Mouse (Mus musculus) heart, adult 2 months (tissue): ENCODE measurements at regions not wholly inside any gene's neighbourhood (a gene's known extent, or its start where the extent isn't known, plus 50 kb on each side); places are given as distances from the start of the nearest gene placed in this dataset.

Experiments
- DNase-seq, 2 experiments: peaks; one replicate each; pipeline ENCODE4 v3.0.0; 2021
- H3K27ac ChIP-seq: fragments of 200-600 bp; 2 replicates; pipeline ENCODE4 v1.8.1; 2022
- H3K27me3 ChIP-seq: fragments of 200-500 bp; 2 replicates; pipeline ENCODE4 v1.6.1; 2012; ENCODE audit warnings: mild to moderate bottlenecking, low read length, inconsistent platforms, mixed read lengths; ENCODE audit not compliant: control insufficient read depth, insufficient read depth
- H3K36me3 ChIP-seq: fragments of 200-500 bp; 2 replicates; pipeline ENCODE4 v1.6.1; 2012; ENCODE audit warnings: low read length, inconsistent platforms; ENCODE audit not compliant: control insufficient read depth, insufficient read depth
- H3K4me1 ChIP-seq: fragments of 200-500 bp; 2 replicates; pipeline ENCODE4 v1.6.1; 2011; ENCODE audit warnings: low read length; ENCODE audit not compliant: control insufficient read depth, insufficient read depth
- H3K4me3 ChIP-seq: fragments of 200-600 bp; 2 replicates; pipeline ENCODE4 v1.8.1; 2022
- H3K79me2 ChIP-seq: fragments of 200-500 bp; replicated peaks from 2 replicates; pipeline ENCODE4 v1.6.1; 2012; ENCODE audit warnings: mild to moderate bottlenecking, inconsistent platforms, low read length, moderate library complexity, mixed read lengths; ENCODE audit not compliant: control insufficient read depth, insufficient read depth
- H3K9ac ChIP-seq: fragments of 200-500 bp; 2 replicates; pipeline ENCODE4 v1.6.1; 2012; ENCODE audit warnings: low read depth, mild to moderate bottlenecking, control low read depth, inconsistent platforms, low read length, mixed read lengths
- CTCF ChIP-seq: fragments of 200-600 bp; IDR thresholded peaks from 2 replicates; pipeline ENCODE4 v1.8.1; 2022; ENCODE audit warnings: antibody characterized with exemption, mild to moderate bottlenecking, moderate library complexity
- EP300 ChIP-seq: fragments of 200-500 bp; IDR thresholded peaks from 2 replicates; pipeline ENCODE4 v1.6.1; 2011; ENCODE audit warnings: low read depth, low read length, control low read depth; ENCODE audit not compliant: insufficient read depth
- POLR2A ChIP-seq: fragments of 200-500 bp; IDR thresholded peaks from 2 replicates; pipeline ENCODE4 v1.6.1; 2011; ENCODE audit warnings: mild to moderate bottlenecking, low read depth, low read length, control low read depth; ENCODE audit not compliant: insufficient read depth
- WGBS: fragments of 180-500 bp; shearing (Covaris S2); methylation state at CpG from one replicate; pipeline ENCODE4 v1.1.7; 2018; 5-methylcytosine and 5-hydroxymethylcytosine counted together
- intact Hi-C: fragments of 180-260 bp; cut with DNase I; formaldehyde crosslinking; loops from one replicate; pipeline ENCODE4 v1.15.1; 2025

DNA sequence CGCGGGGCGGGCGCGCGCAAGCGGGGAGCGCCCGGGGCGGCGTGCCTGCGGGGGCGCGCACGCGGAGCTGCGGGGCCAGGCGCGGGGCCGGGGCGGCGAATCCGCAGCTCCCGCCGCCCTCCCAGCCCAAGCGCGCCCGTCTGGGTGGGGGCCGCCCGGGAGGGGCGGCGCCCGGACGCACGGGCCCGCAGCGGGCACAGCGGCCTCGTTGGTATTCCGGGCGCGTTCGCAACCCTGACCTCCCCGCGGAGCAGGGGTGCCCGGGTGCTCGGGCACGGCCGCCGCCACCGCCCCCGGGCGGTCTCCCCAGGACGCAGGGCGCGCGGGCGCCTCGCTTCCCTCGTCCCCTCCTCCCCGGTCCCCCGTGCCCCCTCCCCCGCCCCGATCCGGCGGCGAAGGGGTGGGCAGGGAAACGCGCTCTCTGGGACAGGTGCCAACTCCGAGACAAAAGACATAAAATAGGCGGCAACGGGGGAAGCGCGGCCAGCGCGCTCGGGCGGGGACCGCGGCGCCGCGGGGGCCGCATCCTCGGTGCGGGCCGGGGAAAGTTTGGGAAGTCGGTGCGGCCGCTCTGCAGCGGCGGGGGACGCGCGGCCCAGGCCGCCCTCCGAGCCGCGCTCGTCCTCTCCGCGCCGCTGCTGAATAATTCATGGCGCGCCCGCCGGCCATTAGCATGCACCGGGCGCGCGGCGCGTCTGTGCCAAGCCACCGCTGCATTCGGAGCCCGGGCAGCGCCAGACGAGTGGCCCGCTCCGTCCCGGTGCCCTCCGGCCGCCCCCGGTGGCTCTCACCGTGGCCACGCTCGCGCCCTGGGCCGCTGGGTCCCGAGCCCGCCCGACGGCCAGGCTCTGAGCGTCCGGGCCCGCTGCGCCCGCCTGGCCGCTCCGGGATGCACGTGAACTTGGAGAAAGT lies 63.7 kb upstream of the Ppara start:
- Histone ChIP-seq H3K4me1 (peaks cover 18% of the 10 kb centered on the region), H3K79me2 (peaks cover 14% of the 10 kb centered on the region), H3K27ac (peak overlapping the region; percentile 100), H3K4me3 (peak overlapping the region; percentile 72), H3K27me3 (no peaks in the 10 kb centered on the region), H3K9ac (peak overlapping the region; percentile 99), H3K36me3 (peaks cover 16% of the 10 kb centered on the region)
- WGBS, result under 1% methylated on average over 138 of the region's 141 CpGs
- DNase-seq, result peak; percentile 94 to 95
- intact Hi-C loops, result loop anchor here (2.0 kb wide), 1 partner anchor 60 kb away; no protein-coding TSS in a partner anchor
- TF ChIP-seq POLR2A (peak; percentile 93), EP300 (0 out of 2 replicates have a peak, but pooled peaks have one; percentile 68), CTCF (peak; percentile 2; the same call in 1 of the 2 replicates)

- Histone ChIP-seq H3K4me1 (peaks cover 21% of the 10 kb centered on the region), H3K27ac (peak overlapping the region; percentile 100), H3K79me2 (peaks cover 17% of the 10 kb centered on the region), H3K4me3 (peak overlapping the region; percentile 72), H3K9ac (peak overlapping the region; percentile 99), H3K27me3 (no peaks in the 10 kb centered on the region), H3K36me3 (peaks cover 23% of the 10 kb centered on the region)
- DNase-seq, result peak; percentile 70 to 80
- WGBS, result under 1% methylated on average over 50 of the region's 50 CpGs
- intact Hi-C loops, result loop anchor here (2.0 kb wide), 2 partner anchors 37 to 61 kb away; no protein-coding TSS in a partner anchor
- TF ChIP-seq EP300 (no peak), CTCF (peak; percentile 26), POLR2A (no peak)
Observed at GRCm38 (mm10) chr15:85671701-85672191, 63.0 kb upstream of the Ppara start.

DNA sequence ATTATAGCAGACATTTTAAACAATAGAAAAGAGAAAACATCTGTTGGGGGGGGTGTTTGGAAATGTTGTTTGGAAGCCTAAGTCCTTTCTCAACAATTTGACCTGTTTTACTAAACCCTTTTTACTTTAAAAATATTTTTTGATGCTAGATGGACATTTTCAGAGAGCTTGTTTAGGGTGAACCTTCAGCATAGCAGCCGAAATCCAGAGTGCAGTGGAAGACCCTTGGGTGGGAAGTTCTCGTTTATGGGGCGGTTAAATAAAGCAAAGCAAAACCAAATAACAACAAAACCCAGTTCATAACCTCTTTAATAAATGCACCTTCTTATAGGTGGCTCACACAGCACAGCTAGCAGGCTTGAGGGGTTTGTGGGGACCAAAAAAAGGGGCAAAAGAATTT lies 62.4 kb upstream of the Ppara start:
- H3K4me1 ChIP-seq, result peaks cover 24% of the 10 kb centered on the region
- H3K4me3 ChIP-seq, result peak overlapping the region; percentile 72
- H3K27me3 ChIP-seq, result no peaks in the 10 kb centered on the region
- no peak for TF ChIP-seq EP300
- TF ChIP-seq POLR2A, result no peak
- TF ChIP-seq CTCF, result no peak
- peak overlapping the region; percentile 100 for H3K27ac ChIP-seq
- H3K79me2 ChIP-seq, result peaks cover 19% of the 10 kb centered on the region
- WGBS, result 9% methylated on average over 3 of the region's 3 CpGs
- no peak for DNase-seq
- intact Hi-C loops, result loop anchor here (2.0 kb wide), 1 partner anchor 36 kb away; no protein-coding TSS in a partner anchor
- H3K9ac ChIP-seq, result peak overlapping the region; percentile 99
- peaks cover 28% of the 10 kb centered on the region for H3K36me3 ChIP-seq

DNA sequence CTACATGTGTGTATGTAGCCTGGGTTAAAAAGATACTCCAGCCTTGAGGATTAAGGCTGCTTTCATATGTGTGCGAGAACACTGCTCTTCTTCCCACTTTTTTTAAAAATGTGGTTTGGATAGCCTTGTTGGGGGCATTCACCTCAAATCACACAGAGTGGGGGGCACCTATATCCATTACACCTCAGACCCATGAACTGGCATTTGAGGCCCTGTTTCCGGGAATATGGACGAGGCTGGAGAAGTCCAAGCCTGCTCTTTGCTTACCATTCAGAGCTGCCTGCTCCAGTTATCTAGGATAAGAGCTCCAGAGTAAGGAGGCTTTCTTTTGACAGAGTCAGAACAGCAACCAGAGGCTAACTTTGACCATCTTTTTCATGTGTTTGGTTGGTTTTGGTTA lies 61.9 kb upstream of the Ppara start:
- no peak for DNase-seq
- intact Hi-C loops, result loop anchor here (2.0 kb wide), 1 partner anchor 36 kb away; no protein-coding TSS in a partner anchor
- no peak for TF ChIP-seq POLR2A
- no peak for TF ChIP-seq CTCF
- no peak for TF ChIP-seq EP300
- Histone ChIP-seq H3K27ac (peak overlapping the region; percentile 100), H3K4me1 (peaks cover 28% of the 10 kb centered on the region), H3K9ac (peak overlapping the region; percentile 74), H3K79me2 (peaks cover 20% of the 10 kb centered on the region), H3K36me3 (peaks cover 27% of the 10 kb centered on the region), H3K4me3 (peak overlapping the region; percentile 72), H3K27me3 (no peaks in the 10 kb centered on the region)
- WGBS, result 8% methylated on average over 3 of the region's 3 CpGs

DNA sequence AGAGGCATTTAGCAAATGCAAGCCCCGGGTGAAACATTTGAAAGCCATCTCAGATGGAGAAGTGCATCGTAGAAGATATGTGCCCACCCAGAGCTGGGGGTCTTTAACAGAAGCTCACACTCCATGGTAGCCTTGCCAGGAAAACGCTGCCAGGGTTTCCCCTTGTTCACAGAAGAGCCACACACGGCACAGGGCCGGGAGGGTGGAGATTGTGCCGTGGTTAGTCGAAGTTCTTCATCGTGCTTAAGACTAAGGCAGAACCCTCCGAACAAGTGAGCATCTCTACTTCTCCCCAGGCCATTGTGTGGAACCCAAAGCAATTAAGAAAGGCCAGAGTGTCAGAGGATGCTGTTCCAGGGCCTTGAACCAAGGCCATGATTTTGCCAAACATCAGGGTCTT lies 61.3 kb upstream of the Ppara start:
- no peak for TF ChIP-seq CTCF
- no peak for TF ChIP-seq POLR2A
- TF ChIP-seq EP300, result no peak
- 10% methylated on average over 9 of the region's 9 CpGs for WGBS
- Histone ChIP-seq H3K27ac (peak overlapping the region; percentile 100), H3K4me1 (peaks cover 33% of the 10 kb centered on the region), H3K9ac (peak overlapping the region; percentile 73), H3K4me3 (peak overlapping the region; percentile 72), H3K36me3 (peaks cover 22% of the 10 kb centered on the region), H3K79me2 (peaks cover 22% of the 10 kb centered on the region), H3K27me3 (no peaks in the 10 kb centered on the region)
- DNase-seq, result no peak
- intact Hi-C loops, result loop anchor here (2.0 kb wide), 1 partner anchor 35 kb away; no protein-coding TSS in a partner anchor
